Comparison of ENCODE assay signal across 17 mouse cellular contexts in genomic region chr9:63658436-63658835, GRCm38 (mm10). TPM values are rescaled to one million over a fixed set of nuclear protein-coding genes. Genes with fewer than 3 reads are reported as not detected.
DNase-seq lines count a peak whose midpoint lies in the region; ATAC-seq and TF ChIP-seq lines count a peak whose summit lies in the region.
"Had no signal": no experiment of that assay in that cellular context is flagged by ENCODE, and none has a peak within 500 bp of the region (broad histone marks: within the 10 kb centered on the region; RNA-seq: fewer than 3 reads in every experiment).

No protein-coding gene starts in this region.

- H3K4me2 ChIP-seq in forebrain, postnatal 0 days (ENCODE audit: low read depth): no peak overlapping the region
- H3K4me2 ChIP-seq in heart, embryonic 13.5 days: no peak overlapping the region
- H3K4me2 ChIP-seq in embryonic facial prominence, embryonic 13.5 days: no peak overlapping the region
- H3K4me2 ChIP-seq in limb, embryonic 13.5 days (replicated peaks): no peak overlapping the region
- H3K4me2 ChIP-seq: heart, embryonic 12.5 days; midbrain, embryonic 11.5 days had no signal

- WGBS in forebrain, embryonic 10.5 days: 89% methylated on average over 9 of the region's 9 CpGs
- 83% methylated on average over 9 of the region's 9 CpGs for WGBS in forebrain, postnatal 0 days
- WGBS in heart, embryonic 13.5 days: 86% methylated on average over 9 of the region's 9 CpGs
- WGBS in embryonic facial prominence, embryonic 13.5 days: 80% methylated on average over 9 of the region's 9 CpGs
- WGBS in limb, embryonic 13.5 days: 80% methylated on average over 9 of the region's 9 CpGs

- no peaks in the 10 kb centered on the region for H3K9me3 ChIP-seq in forebrain, embryonic 10.5 days
- no peaks in the 10 kb centered on the region for H3K9me3 ChIP-seq in forebrain, postnatal 0 days (ENCODE audit: low read length)
- no peaks in the 10 kb centered on the region for H3K9me3 ChIP-seq in heart, embryonic 13.5 days
- H3K9me3 ChIP-seq in embryonic facial prominence, embryonic 13.5 days: no peaks in the 10 kb centered on the region
- H3K9me3 ChIP-seq in limb, embryonic 13.5 days: no peaks in the 10 kb centered on the region
- H3K9me3 ChIP-seq: heart, embryonic 12.5 days had no signal

- H3K4me3 ChIP-seq in forebrain, embryonic 10.5 days: no peak overlapping the region
- H3K4me3 ChIP-seq in forebrain, postnatal 0 days (ENCODE audit: low read depth, low read length): no peak overlapping the region
- no peak overlapping the region for H3K4me3 ChIP-seq in heart, embryonic 13.5 days
- H3K4me3 ChIP-seq in embryonic facial prominence, embryonic 13.5 days: no peak overlapping the region
- no peak overlapping the region for H3K4me3 ChIP-seq in limb, embryonic 13.5 days
- H3K4me3 ChIP-seq: heart, embryonic 12.5 days had no signal

- H3K27me3 ChIP-seq in forebrain, embryonic 10.5 days (ENCODE audit: poor library complexity, severe bottlenecking): no peaks in the 10 kb centered on the region
- H3K27me3 ChIP-seq in forebrain, postnatal 0 days (ENCODE audit: insufficient read depth, low read length): no peaks in the 10 kb centered on the region
- no peaks in the 10 kb centered on the region for H3K27me3 ChIP-seq in heart, embryonic 13.5 days (replicated peaks)
- no peaks in the 10 kb centered on the region for H3K27me3 ChIP-seq in embryonic facial prominence, embryonic 13.5 days
- H3K27me3 ChIP-seq in limb, embryonic 13.5 days: no peaks in the 10 kb centered on the region
- H3K27me3 ChIP-seq: heart, embryonic 12.5 days; Patski had no signal

- no peak for TF ChIP-seq CTCF in forebrain, postnatal 0 days (IDR thresholded peaks at IDR 0.05; ENCODE audit: low read depth)

- ATAC-seq in forebrain, postnatal 0 days: no peak
- ATAC-seq in heart, embryonic 13.5 days (ENCODE audit: extremely low read depth, insufficient number of reproducible peaks, low FRiP score, low TSS enrichment): no peak
- no peak for ATAC-seq in embryonic facial prominence, embryonic 13.5 days (ENCODE audit: insufficient number of reproducible peaks, insufficient read depth, low FRiP score, low TSS enrichment, low read depth)
- ATAC-seq in limb, embryonic 13.5 days (ENCODE audit: low FRiP score, low read depth): no peak
- ATAC-seq: CD4-positive, CD25-positive, alpha-beta regulatory T cell, adult 4 months; lung, postnatal 0 days; Patski had no signal

- H3K4me1 ChIP-seq in forebrain, embryonic 10.5 days: peaks cover 30% of the 10 kb centered on the region
- H3K4me1 ChIP-seq in forebrain, postnatal 0 days (ENCODE audit: insufficient read depth): no peaks in the 10 kb centered on the region
- H3K4me1 ChIP-seq in heart, embryonic 13.5 days: peaks cover 75% of the 10 kb centered on the region
- peaks cover 84% of the 10 kb centered on the region for H3K4me1 ChIP-seq in embryonic facial prominence, embryonic 13.5 days
- peaks cover 74% of the 10 kb centered on the region for H3K4me1 ChIP-seq in limb, embryonic 13.5 days

- H3K27ac ChIP-seq in forebrain, embryonic 10.5 days: 0 out of 2 replicates have a peak overlapping the region, but pooled peaks have one; percentile 3
- no peak overlapping the region for H3K27ac ChIP-seq in forebrain, postnatal 0 days (ENCODE audit: low read depth, low read length)
- peak overlapping the region; percentile 61 for H3K27ac ChIP-seq in heart, embryonic 13.5 days (replicated peaks)
- peak overlapping the region; percentile 56 for H3K27ac ChIP-seq in embryonic facial prominence, embryonic 13.5 days
- H3K27ac ChIP-seq in limb, embryonic 13.5 days: peak overlapping the region; percentile 75

- peaks cover 99% of the 10 kb centered on the region for H3K36me3 ChIP-seq in forebrain, embryonic 10.5 days (replicated peaks)
- H3K36me3 ChIP-seq in forebrain, postnatal 0 days (ENCODE audit: insufficient read depth): no peaks in the 10 kb centered on the region
- H3K36me3 ChIP-seq in heart, embryonic 13.5 days: peaks cover 70% of the 10 kb centered on the region
- H3K36me3 ChIP-seq in embryonic facial prominence, embryonic 13.5 days: peaks cover 54% of the 10 kb centered on the region
- H3K36me3 ChIP-seq in limb, embryonic 13.5 days: peaks cover 69% of the 10 kb centered on the region

- H3K9ac ChIP-seq in forebrain, postnatal 0 days: no peak overlapping the region
- H3K9ac ChIP-seq in heart, embryonic 13.5 days: no peak overlapping the region
- H3K9ac ChIP-seq in embryonic facial prominence, embryonic 13.5 days: no peak overlapping the region
- no peak overlapping the region for H3K9ac ChIP-seq in limb, embryonic 13.5 days
- H3K9ac ChIP-seq: heart, embryonic 12.5 days had no signal

- no peak for DNase-seq in forebrain, embryonic 10.5 days (ENCODE audit: extremely low spot score, low spot score)
- DNase-seq in forebrain, postnatal 0 days: no peak
- DNase-seq in heart, adult 11 months: no peak
- no peak for DNase-seq in adrenal gland, postnatal 10 days
- DNase-seq: adrenal gland, adult 8-10 months; retina, postnatal 1 day; thymus, postnatal 14 days had no signal

RNA-seq across cellular contexts. Expression of gene Aagab, which starts 56.0 kb away (rescaled TPM):
- polyA plus RNA-seq in forebrain, embryonic 10.5 days (2016; fragmentation: Nextera tagmentation; extraction: Ambion mirVana): 53.9 and 54.5 TPM in 2 replicates
- 37.5 and 46.7 TPM in 2 replicates for total RNA-seq in forebrain, postnatal 0 days (2014; rRNA removed)
- 50.0 and 51.0 TPM in 2 replicates for polyA plus RNA-seq in forebrain, postnatal 0 days (2015; fragmentation: Nextera tagmentation; extraction: Ambion mirVana)
- polyA plus RNA-seq in heart, embryonic 13.5 days (2015; fragmentation: Nextera tagmentation; extraction: Ambion mirVana): 21.8 and 23.1 TPM in 2 replicates
- polyA plus RNA-seq in embryonic facial prominence, embryonic 13.5 days (2015; fragmentation: Nextera tagmentation; extraction: Ambion mirVana): 28.0 and 28.9 TPM in 2 replicates
- 21.7 and 26.2 TPM in 2 replicates for polyA plus RNA-seq in limb, embryonic 13.5 days (2015; fragmentation: Nextera tagmentation; extraction: Ambion mirVana)
- total RNA-seq in adrenal gland, postnatal 10 days (2021): 10 to 100 TPM; 22.0 to 24.3 TPM

RNA-seq across cellular contexts. Expression of gene Iqch, which starts 56.1 kb away (rescaled TPM):
- 0.04 and 0.14 TPM in 2 replicates for polyA plus RNA-seq in forebrain, embryonic 10.5 days (2016; fragmentation: Nextera tagmentation; extraction: Ambion mirVana)
- total RNA-seq in forebrain, postnatal 0 days (2014; rRNA removed): 0.14 TPM in 1 of 2 replicates, not detected in the other
- 0.10 TPM in 1 of 2 replicates, not detected in the other for polyA plus RNA-seq in forebrain, postnatal 0 days (2015; fragmentation: Nextera tagmentation; extraction: Ambion mirVana)
- 0.08 TPM in 1 of 2 replicates, not detected in the other for polyA plus RNA-seq in heart, embryonic 13.5 days (2015; fragmentation: Nextera tagmentation; extraction: Ambion mirVana)
- polyA plus RNA-seq in embryonic facial prominence, embryonic 13.5 days (2015; fragmentation: Nextera tagmentation; extraction: Ambion mirVana): 0.10 TPM in 1 of 2 replicates, not detected in the other
- polyA plus RNA-seq in limb, embryonic 13.5 days (2015; fragmentation: Nextera tagmentation; extraction: Ambion mirVana): 0.15 and 0.20 TPM in 2 replicates
- total RNA-seq in adrenal gland, postnatal 10 days (2021): under 1 TPM; 0.18 TPM
- total RNA-seq: heart, postnatal 36 days had no signal
- polyA plus RNA-seq: liver, embryonic 16.5 days had no signal
